Mouse (Mus musculus) forebrain, embryonic 11.5 days (tissue): ENCODE results near the gene Pelp1. TPM values are rescaled to one million over a fixed set of nuclear protein-coding genes. Genes with fewer than 3 reads are reported as not detected.

Experiments
- ATAC-seq: fragments of 200-750 bp; cut with Nextera tagmentation; replicated peaks from 2 replicates; pipeline ENCODE4 v1.8.0; 2017; ENCODE audit warnings: moderate TSS enrichment; ENCODE audit not compliant: low FRiP score
- DNase-seq: peaks from one replicate; pipeline ENCODE4 v3.0.0-alpha.2; 2017; ENCODE audit warnings: low spot score
- H3K27ac ChIP-seq: fragments of 300-500 bp; sonication (generic); 2 replicates; pipeline ENCODE4 v1.5.1; 2014; ENCODE audit warnings: low read depth, low read length
- H3K27me3 ChIP-seq: fragments of 300-500 bp; sonication (generic); 2 replicates; pipeline ENCODE4 v1.6.1; 2014; ENCODE audit warnings: mild to moderate bottlenecking, low read length, mixed read lengths; ENCODE audit not compliant: control insufficient read depth, insufficient read depth
- H3K36me3 ChIP-seq: fragments of 300-500 bp; sonication (generic); 2 replicates; pipeline ENCODE4 v1.6.1; 2014; ENCODE audit warnings: mild to moderate bottlenecking, low read length, moderate library complexity, mixed read lengths; ENCODE audit not compliant: control insufficient read depth, insufficient read depth
- H3K4me1 ChIP-seq: fragments of 300-500 bp; sonication (generic); replicated peaks from 2 replicates; pipeline ENCODE4 v1.6.1; 2014; ENCODE audit warnings: low read length, mixed read lengths; ENCODE audit not compliant: control insufficient read depth, insufficient read depth
- H3K4me2 ChIP-seq: fragments of 300-500 bp; sonication (generic); 2 replicates; pipeline ENCODE4 v1.6.1; 2014; ENCODE audit warnings: low read depth, mild to moderate bottlenecking, low read length, moderate library complexity, mixed read lengths; ENCODE audit not compliant: severe bottlenecking
- H3K4me3 ChIP-seq: fragments of 300-500 bp; sonication (generic); 2 replicates; pipeline ENCODE4 v1.5.1; 2014; ENCODE audit warnings: low read depth, low read length
- H3K9ac ChIP-seq: fragments of 300-500 bp; sonication (generic); 2 replicates; pipeline ENCODE4 v1.6.1; 2014; ENCODE audit warnings: low read length
- H3K9me3 ChIP-seq: fragments of 300-500 bp; sonication (generic); 2 replicates; pipeline ENCODE4 v1.6.1; 2016; ENCODE audit warnings: low read length, mixed read lengths; ENCODE audit not compliant: control insufficient read depth
- WGBS: fragments of 180-500 bp; shearing (Covaris S2); extraction: QIAGEN DNeasy Blood & Tissue Kit; methylation state at CpG from one replicate; pipeline ENCODE4 v1.1.7; 2014; 5-methylcytosine and 5-hydroxymethylcytosine counted together
- polyA plus RNA-seq: library from polyadenylated mRNA; unstranded; fragments of >200 nt; fragmentation: Nextera tagmentation; extraction: Ambion mirVana; gene quantifications from 2 replicates; pipeline ENCODE4 v1.2.1, GENCODE M21; 2014

The Pelp1 gene
- polyA plus RNA-seq, result 51.0 and 52.2 TPM in 2 replicates

- H3K36me3 ChIP-seq, result peaks cover 3% of the 10 kb centered on the region; the same call in 1 of the 2 replicates
- H3K4me1 ChIP-seq, result no peaks in the 10 kb centered on the region; the same call in none of the 2 replicates
- peak; percentile 99 for DNase-seq
- H3K27me3 ChIP-seq, result no peaks in the 10 kb centered on the region
- H3K4me3 ChIP-seq, result peak within 1 kb of the TSS; percentile 89
- peak within 1 kb of the TSS; percentile 54; the same call in 1 of the 2 replicates for H3K27ac ChIP-seq
- peak within 1 kb of the TSS; percentile 78 for H3K4me2 ChIP-seq
- peak within 1 kb of the TSS; percentile 95 for H3K9ac ChIP-seq
- ATAC-seq, result peak; percentile 98
- H3K9me3 ChIP-seq, result no peaks in the 10 kb centered on the region
- under 1% methylated on average over 59 of the region's 59 CpGs for WGBS
Observed at GRCm38 (mm10) chr11:70409594-70410296, at the start of gene Pelp1. Gene Pelp1 (minus strand): TSS chr11:70410031.

- ATAC-seq, result no peak
- peak within 1 kb of the TSS; percentile 49 for H3K9ac ChIP-seq
- no peak within 1 kb of the TSS for H3K27ac ChIP-seq
- no peaks in the 10 kb centered on the region; the same call in 1 of the 2 replicates for H3K9me3 ChIP-seq
- 20% methylated on average over 30 of the region's 32 CpGs for WGBS
- peaks cover 2% of the 10 kb centered on the region; the same call in 1 of the 2 replicates for H3K4me1 ChIP-seq
- peak within 1 kb of the TSS; percentile 58 for H3K4me2 ChIP-seq
- H3K4me3 ChIP-seq, result peak within 1 kb of the TSS; percentile 35
- H3K27me3 ChIP-seq, result peaks cover 21% of the 10 kb centered on the region
- DNase-seq, result no peak
- no peaks in the 10 kb centered on the region for H3K36me3 ChIP-seq
Observed at GRCm38 (mm10) chr11:70458688-70459600, 49.1 kb upstream of the Pelp1 start, which contains the start of gene Zmynd15. Gene Zmynd15 (plus strand): TSS chr11:70459433.

GRCm38 (mm10) chr11:70453261-70454044, 43.6 kb upstream of the Pelp1 start:
- Histone ChIP-seq H3K9ac (no peak overlapping the region), H3K9me3 (no peaks in the 10 kb centered on the region), H3K27me3 (peaks cover under 1% of the 10 kb centered on the region; the same call in 1 of the 2 replicates), H3K4me3 (no peak overlapping the region), H3K27ac (no peak overlapping the region), H3K36me3 (no peaks in the 10 kb centered on the region; the same call in 1 of the 2 replicates), H3K4me2 (no peak overlapping the region), H3K4me1 (peaks cover 2% of the 10 kb centered on the region; the same call in 1 of the 2 replicates)
- WGBS, result 95% methylated on average over 9 of the region's 9 CpGs
- DNase-seq (no peak), ATAC-seq (no peak)

- H3K4me1 ChIP-seq, result peaks cover 2% of the 10 kb centered on the region; the same call in 1 of the 2 replicates
- ATAC-seq (peak; percentile 96), DNase-seq (peak; percentile 97)
- H3K27ac ChIP-seq, result peak within 1 kb of the TSS; percentile 92
- H3K9me3 ChIP-seq, result no peaks in the 10 kb centered on the region
- H3K9ac ChIP-seq, result peak within 1 kb of the TSS; percentile 78
- WGBS, result under 1% methylated on average over 46 of the region's 46 CpGs
- H3K4me3 ChIP-seq, result peak within 1 kb of the TSS; percentile 66
- H3K36me3 ChIP-seq, result no peaks in the 10 kb centered on the region; the same call in 1 of the 2 replicates
- peak within 1 kb of the TSS; percentile 69 for H3K4me2 ChIP-seq
- no peaks in the 10 kb centered on the region for H3K27me3 ChIP-seq
Observed at GRCm38 (mm10) chr11:70451797-70452498, 42.1 kb upstream of the Pelp1 start, which contains the start of gene Med11. Gene Med11 (plus strand): TSS chr11:70451919.

- DNase-seq, result no peak
- Histone ChIP-seq H3K4me3 (no peak overlapping the region), H3K9me3 (no peaks in the 10 kb centered on the region), H3K4me1 (0 out of 2 replicates have a peak, but pooled peaks cover 2% of the 10 kb centered on the region), H3K36me3 (no peaks in the 10 kb centered on the region; the same call in 1 of the 2 replicates), H3K27ac (no peak overlapping the region), H3K27me3 (no peaks in the 10 kb centered on the region), H3K9ac (no peak overlapping the region), H3K4me2 (no peak overlapping the region)
- ATAC-seq, result no peak
- WGBS, result 78% methylated on average over 2 of the region's 2 CpGs
Observed at GRCm38 (mm10) chr11:70450926-70451325, 41.1 kb upstream of the Pelp1 start.

- H3K4me1 ChIP-seq, result no peaks in the 10 kb centered on the region
- H3K36me3 ChIP-seq, result no peaks in the 10 kb centered on the region
- no peaks in the 10 kb centered on the region for H3K27me3 ChIP-seq
- no peak overlapping the region for H3K4me2 ChIP-seq
- no peak overlapping the region for H3K4me3 ChIP-seq
- no peak overlapping the region for H3K9ac ChIP-seq
- WGBS, result 78% methylated on average over 1 of the region's 1 CpGs
- DNase-seq (no peak), ATAC-seq (no peak)
- no peak overlapping the region for H3K27ac ChIP-seq
- no peaks in the 10 kb centered on the region for H3K9me3 ChIP-seq
Observed at GRCm38 (mm10) chr11:70447373-70447772, 37.5 kb upstream of the Pelp1 start.

GRCm38 (mm10) chr11:70446756-70447155, 36.9 kb upstream of the Pelp1 start:
- H3K4me2 ChIP-seq, result no peak overlapping the region
- ATAC-seq (no peak), DNase-seq (no peak)
- H3K36me3 ChIP-seq, result no peaks in the 10 kb centered on the region
- no peaks in the 10 kb centered on the region for H3K27me3 ChIP-seq
- no peaks in the 10 kb centered on the region for H3K9me3 ChIP-seq
- no peaks in the 10 kb centered on the region for H3K4me1 ChIP-seq
- no peak overlapping the region for H3K27ac ChIP-seq
- no peak overlapping the region for H3K9ac ChIP-seq
- WGBS, result 58% methylated on average over 3 of the region's 3 CpGs
- H3K4me3 ChIP-seq, result no peak overlapping the region
